Mouse (Mus musculus): ENCODE results near the gene Alb. TPM values are rescaled to one million over a fixed set of nuclear protein-coding genes. Genes with fewer than 3 reads are reported as not detected.

Alb gene
- polyA plus RNA-seq (2012): not detected in 2 replicates

- no peak for TF ChIP-seq GATA1 (IDR thresholded peaks at IDR 0.05; ENCODE audit: low read length)
Observed at GRCm38 (mm10) chr5:90460619-90461018, at the start of gene Alb. TSS of gene Alb (plus strand) at chr5:90460897.

GRCm38 (mm10) chr5:90414142-90414924 is 46.4 kb upstream of the Alb start:
- no peak for TF ChIP-seq GATA1 (IDR thresholded peaks at IDR 0.05; ENCODE audit: low read length)

GRCm38 (mm10) chr5:90414925-90415295 is 45.8 kb upstream of the Alb start:
- TF ChIP-seq GATA1 (IDR thresholded peaks at IDR 0.05; ENCODE audit: low read length): no peak

- TF ChIP-seq GATA1 (IDR thresholded peaks at IDR 0.05; ENCODE audit: low read length): no peak
Observed at GRCm38 (mm10) chr5:90424625-90425024, 36.1 kb upstream of the Alb start.

GRCm38 (mm10) chr5:90425191-90425590 is 35.5 kb upstream of the Alb start:
- no peak for TF ChIP-seq GATA1 (IDR thresholded peaks at IDR 0.05; ENCODE audit: low read length)

- TF ChIP-seq GATA1 (IDR thresholded peaks at IDR 0.05; ENCODE audit: low read length): no peak
Observed at GRCm38 (mm10) chr5:90431053-90431452, 29.6 kb upstream of the Alb start.

- TF ChIP-seq GATA1 (IDR thresholded peaks at IDR 0.05; ENCODE audit: low read length): no peak
Observed at GRCm38 (mm10) chr5:90439157-90439556, 21.5 kb upstream of the Alb start.

- no peak for TF ChIP-seq GATA1 (IDR thresholded peaks at IDR 0.05; ENCODE audit: low read length)
Observed at GRCm38 (mm10) chr5:90447577-90447976, 13.1 kb upstream of the Alb start.

- TF ChIP-seq GATA1 (IDR thresholded peaks at IDR 0.05; ENCODE audit: low read length): no peak
Observed at GRCm38 (mm10) chr5:90449961-90450360, 10.7 kb upstream of the Alb start.

GRCm38 (mm10) chr5:90452711-90453110 is 8.0 kb upstream of the Alb start:
- TF ChIP-seq GATA1 (IDR thresholded peaks at IDR 0.05; ENCODE audit: low read length): no peak

GRCm38 (mm10) chr5:90457241-90457640 is 3.5 kb upstream of the Alb start:
- no peak for TF ChIP-seq GATA1 (IDR thresholded peaks at IDR 0.05; ENCODE audit: low read length)

- no peak for TF ChIP-seq GATA1 (IDR thresholded peaks at IDR 0.05; ENCODE audit: low read length)
Observed at GRCm38 (mm10) chr5:90458727-90459126, 2.0 kb upstream of the Alb start.

GRCm38 (mm10) chr5:90466806-90467205 is 6.1 kb downstream of the Alb start:
- TF ChIP-seq GATA1 (IDR thresholded peaks at IDR 0.05; ENCODE audit: low read length): no peak

- TF ChIP-seq GATA1 (IDR thresholded peaks at IDR 0.05; ENCODE audit: low read length): no peak
Observed at GRCm38 (mm10) chr5:90467245-90467644, 6.5 kb downstream of the Alb start.

GRCm38 (mm10) chr5:90470836-90471235 is 10.1 kb downstream of the Alb start:
- no peak for TF ChIP-seq GATA1 (IDR thresholded peaks at IDR 0.05; ENCODE audit: low read length)

- TF ChIP-seq GATA1 (IDR thresholded peaks at IDR 0.05; ENCODE audit: low read length): no peak
Observed at GRCm38 (mm10) chr5:90473902-90474301, 13.2 kb downstream of the Alb start.

GRCm38 (mm10) chr5:90474369-90474768 is 13.7 kb downstream of the Alb start:
- TF ChIP-seq GATA1 (IDR thresholded peaks at IDR 0.05; ENCODE audit: low read length): no peak

Data from G1E-ER4 (cell line).